Mouse (Mus musculus) kidney, adult 9 months (tissue): ENCODE data around the gene Tgfbr3.
A peak's percentile ranks its signal among the peaks of the same experiment; 100 is the strongest.

Experiments
- DNase-seq: peaks from one replicate; pipeline ENCODE4 v3.0.0; 2022

The Tgfbr3 gene

GRCm38 (mm10) chr5:107103591-107103990 lies 185.8 kb downstream of the Tgfbr3 start:
- DNase-seq: no peak

GRCm38 (mm10) chr5:107102916-107103315 lies 186.5 kb downstream of the Tgfbr3 start:
- DNase-seq: no peak

GRCm38 (mm10) chr5:107101684-107102083 lies 187.7 kb downstream of the Tgfbr3 start:
- no peak for DNase-seq

- no peak for DNase-seq
These were observed 188.3 kb downstream of the Tgfbr3 start for GRCm38 (mm10) chr5:107101135-107101534.

- peak; percentile 23 for DNase-seq
These were observed 189.8 kb downstream of the Tgfbr3 start for GRCm38 (mm10) chr5:107099634-107100033.

- no peak for DNase-seq
These were observed 190.4 kb downstream of the Tgfbr3 start for GRCm38 (mm10) chr5:107099076-107099475.

- no peak for DNase-seq
These were observed 191.4 kb downstream of the Tgfbr3 start for GRCm38 (mm10) chr5:107098007-107098406.

GRCm38 (mm10) chr5:107097314-107097713 lies 192.1 kb downstream of the Tgfbr3 start:
- no peak for DNase-seq

- DNase-seq: no peak
These were observed 195.2 kb downstream of the Tgfbr3 start for GRCm38 (mm10) chr5:107094233-107094632.

- no peak for DNase-seq
These were observed 196.2 kb downstream of the Tgfbr3 start for GRCm38 (mm10) chr5:107093253-107093652.

GRCm38 (mm10) chr5:107092137-107092536 lies 197.3 kb downstream of the Tgfbr3 start:
- no peak for DNase-seq

GRCm38 (mm10) chr5:107089966-107090365 lies 199.5 kb downstream of the Tgfbr3 start:
- DNase-seq: no peak

- DNase-seq: peak; percentile 81
These were observed 201.3 kb downstream of the Tgfbr3 start for GRCm38 (mm10) chr5:107087829-107088808.

- DNase-seq: peak; percentile 56
These were observed 202.1 kb downstream of the Tgfbr3 start for GRCm38 (mm10) chr5:107087291-107087690.

GRCm38 (mm10) chr5:107086166-107086565 lies 203.3 kb downstream of the Tgfbr3 start:
- DNase-seq: no peak

- no peak for DNase-seq
These were observed 205.0 kb downstream of the Tgfbr3 start for GRCm38 (mm10) chr5:107084431-107084830.

- DNase-seq: peak; percentile 56
These were observed 207.4 kb downstream of the Tgfbr3 start for GRCm38 (mm10) chr5:107082011-107082410.

- DNase-seq: no peak
These were observed 208.3 kb downstream of the Tgfbr3 start for GRCm38 (mm10) chr5:107080986-107081624.

- DNase-seq: no peak
These were observed 209.5 kb downstream of the Tgfbr3 start for GRCm38 (mm10) chr5:107079920-107080319.

- DNase-seq: peak; percentile 23
These were observed 210.2 kb downstream of the Tgfbr3 start for GRCm38 (mm10) chr5:107079146-107079638.

GRCm38 (mm10) chr5:107078361-107078760 lies 211.1 kb downstream of the Tgfbr3 start:
- DNase-seq: no peak

- no peak for DNase-seq
These were observed 211.5 kb downstream of the Tgfbr3 start for GRCm38 (mm10) chr5:107077900-107078299.

- no peak for DNase-seq
These were observed 214.3 kb downstream of the Tgfbr3 start for GRCm38 (mm10) chr5:107074980-107075583.
